9 mouse cellular contexts compared by ENCODE assay signal in the genomic region with DNA sequence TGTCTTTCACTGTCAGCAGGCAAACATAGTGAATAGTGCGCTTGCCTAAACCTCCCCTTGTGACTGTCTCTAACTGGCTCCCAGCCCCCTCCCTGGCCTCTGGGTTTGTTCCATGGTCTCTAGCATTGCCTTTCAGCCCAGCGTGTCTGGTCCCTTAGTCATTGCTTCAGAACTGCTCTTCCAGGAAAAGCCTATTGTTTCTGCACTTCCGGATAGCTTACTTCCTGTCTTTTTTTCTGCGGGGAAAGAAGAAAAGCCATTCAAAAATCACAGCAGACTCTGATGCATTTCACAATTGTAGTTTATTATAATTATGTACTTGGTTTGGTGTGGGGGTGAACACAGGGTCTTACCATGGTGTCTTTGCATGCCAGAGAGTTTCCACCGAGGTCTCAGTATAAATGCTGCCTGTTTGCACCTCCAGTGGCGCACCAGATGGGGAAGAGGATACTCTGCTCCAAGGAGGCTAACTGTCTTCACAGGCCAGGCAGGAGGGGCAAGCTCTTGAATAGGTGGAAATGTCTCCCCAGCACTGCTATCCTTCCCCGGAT. TPM values are rescaled to one million over a fixed set of nuclear protein-coding genes. Genes with fewer than 3 reads are reported as not detected.
A peak's percentile ranks its signal among the peaks of the same experiment; 100 is the strongest.
DNase-seq lines count a peak whose midpoint lies in the region; ATAC-seq lines count a peak whose summit lies in the region.
"Had no signal": no experiment of that assay in that cellular context is flagged by ENCODE, and none has a peak within 500 bp of the region (broad histone marks: within the 10 kb centered on the region; RNA-seq: fewer than 3 reads in every experiment).

No protein-coding gene starts in this region.

- 60% methylated on average over 7 of the region's 7 CpGs for WGBS in lung, embryonic 15.5 days

- no peaks in the 10 kb centered on the region for H3K4me1 ChIP-seq in lung, embryonic 15.5 days

- no peak overlapping the region for H3K4me2 ChIP-seq in lung, embryonic 15.5 days

- DNase-seq in frontal cortex, postnatal 10 days (ENCODE audit: low spot score in 2 of 2) = no peak
- DNase-seq in heart, adult 18-20 months = peak; percentile 57 to 76
- peak; percentile 55 for DNase-seq in kidney, adult 11 months
- DNase-seq in layer of hippocampus, postnatal 14 days (ENCODE audit: low spot score in 2 of 2) = no peak
- DNase-seq in right cerebral cortex, postnatal 25 days = no peak
- no peak for DNase-seq in left cerebral cortex, postnatal 14 days (ENCODE audit: low spot score in 2 of 2)
- DNase-seq: cerebellum, postnatal 25 days had no signal

- no peaks in the 10 kb centered on the region for H3K9me3 ChIP-seq in lung, embryonic 15.5 days

- no peak overlapping the region for H3K4me3 ChIP-seq in lung, embryonic 15.5 days

- H3K9ac ChIP-seq in lung, embryonic 15.5 days = no peak overlapping the region

- no peaks in the 10 kb centered on the region for H3K27me3 ChIP-seq in lung, embryonic 15.5 days

- peak; percentile 31; the same call in 1 of the 2 replicates for ATAC-seq in frontal cortex, adult (ENCODE audit: low TSS enrichment)
- ATAC-seq in lung, embryonic 15.5 days (ENCODE audit: borderline replicate concordance, extremely low read depth, low FRiP score, low TSS enrichment) = 0 out of 2 replicates have a peak, but pooled peaks have one; percentile 46

- H3K36me3 ChIP-seq in lung, embryonic 15.5 days = no peaks in the 10 kb centered on the region

- intact Hi-C loops in left cerebral cortex, postnatal 14 days (cut with DNase I) = no loop called here

- peak overlapping the region; percentile 60 for H3K27ac ChIP-seq in lung, embryonic 15.5 days

RNA-seq across cellular contexts. Expression of gene Kdr, which starts 35.7 kb away (rescaled TPM):
- 10 to 100 TPM; 48.5 to 69.9 TPM for total RNA-seq in heart, adult 18-20 months (2021)
- 55.3 and 60.7 TPM in 2 replicates for polyA plus RNA-seq in lung, embryonic 15.5 days (2015; fragmentation: Nextera tagmentation; extraction: Ambion mirVana)
- 10 to 100 TPM; 18.8 to 19.7 TPM for total RNA-seq in layer of hippocampus, postnatal 14 days (2021)
- 10 to 100 TPM; 21.5 to 22.4 TPM for total RNA-seq in left cerebral cortex, postnatal 14 days (2021)

Comparison
In these comparisons a context has a peak if more than half of its experiments do, and no peak if none do; other contexts are left out.
1. DNase-seq: peak in heart, adult 18-20 months (2 of 2) and kidney, adult 11 months (single experiment); none in frontal cortex, postnatal 10 days (0 of 2), layer of hippocampus, postnatal 14 days (0 of 2), right cerebral cortex, postnatal 25 days (single experiment) and left cerebral cortex, postnatal 14 days (0 of 2).